Comparison of ENCODE assay signal across 14 mouse cellular contexts in the genomic region with DNA sequence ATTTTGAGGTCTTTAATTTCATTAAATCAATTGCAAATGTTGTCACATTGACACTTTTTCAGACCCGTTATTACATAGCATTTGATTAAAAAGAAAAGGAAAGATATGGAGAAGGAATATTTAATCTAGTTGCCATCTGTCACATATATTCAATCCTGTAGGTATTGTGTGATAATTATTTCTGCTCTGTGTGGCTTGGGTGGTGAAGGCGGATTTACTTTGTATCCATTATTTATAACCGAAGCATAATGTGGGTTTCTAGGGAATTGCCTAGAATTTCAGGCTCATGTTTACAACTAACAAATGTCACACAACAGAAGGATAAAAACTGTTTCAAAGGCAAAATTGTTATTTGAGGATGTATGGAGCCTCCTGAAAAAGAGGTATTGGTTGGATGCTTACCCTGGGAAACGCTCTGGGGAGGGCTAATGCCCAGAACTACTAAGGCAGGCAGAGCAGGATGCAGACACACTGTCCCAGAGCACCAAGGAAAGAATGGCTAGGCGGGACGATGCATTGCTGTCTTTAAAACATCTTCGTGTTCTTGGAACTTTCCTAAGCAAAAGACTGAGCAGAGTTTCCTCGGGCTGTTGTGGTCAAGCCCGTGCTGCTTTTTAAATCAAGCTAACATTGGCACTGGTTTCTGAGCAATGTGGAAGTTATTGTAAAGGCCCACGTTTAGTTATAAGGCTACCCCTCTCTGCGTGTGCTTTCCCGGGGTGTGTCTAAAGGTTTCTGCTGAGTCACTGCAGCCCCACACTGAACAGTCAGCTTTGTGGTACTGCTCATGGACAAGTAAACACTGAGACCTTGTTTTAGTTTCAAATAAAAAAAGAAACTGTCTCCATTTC.
A peak's percentile ranks its signal among the peaks of the same experiment; 100 is the strongest.
DNase-seq lines count a peak whose midpoint lies in the region; ATAC-seq and TF ChIP-seq lines count a peak whose summit lies in the region.
"Had no signal": no experiment of that assay in that cellular context is flagged by ENCODE, and none has a peak within 500 bp of the region (broad histone marks: within the 10 kb centered on the region; RNA-seq: fewer than 3 reads in every experiment).

No protein-coding gene starts in this region.

- DNase-seq in adrenal gland, adult 2 months: peak; percentile 53
- DNase-seq in adrenal gland, adult 18-20 months (ENCODE audit: low spot score in 2 of 2): no peak
- peak; percentile 79 for DNase-seq in midbrain, embryonic 11.5 days (ENCODE audit: low spot score, missing footprints)
- no peak for DNase-seq in midbrain, postnatal 0 days (ENCODE audit: low spot score)
- DNase-seq in c-Kit-positive CD71-positive TER-119-positive erythroid progenitor cells, embryonic 14.5 days (ENCODE audit: low spot score): peak; percentile 23
- DNase-seq in urinary bladder, postnatal 25 days (ENCODE audit: low spot score): no peak
- no peak for DNase-seq in layer of hippocampus, adult 9-10 months (ENCODE audit: low spot score)
- DNase-seq: B cell, adult 2 months had no signal

- TF ChIP-seq POLR2A in myocyte (IDR thresholded peaks at IDR 0.05; ENCODE audit: insufficient read length, low read depth): no peak

- ATAC-seq in midbrain, embryonic 11.5 days (ENCODE audit: low FRiP score): no peak
- no peak for ATAC-seq in midbrain, postnatal 0 days (ENCODE audit: low FRiP score)
- ATAC-seq: hindbrain, embryonic 16.5 days had no signal

- H3K36me3 ChIP-seq in midbrain, embryonic 11.5 days (ENCODE audit: control insufficient read depth, insufficient read depth, low read length): no peaks in the 10 kb centered on the region
- H3K36me3 ChIP-seq in midbrain, postnatal 0 days (ENCODE audit: insufficient read depth, low read length): no peaks in the 10 kb centered on the region
- H3K36me3 ChIP-seq in myocyte (ENCODE audit: control insufficient read depth, insufficient read depth): no peaks in the 10 kb centered on the region
- H3K36me3 ChIP-seq: forebrain, embryonic 12.5 days had no signal

- peaks cover 3% of the 10 kb centered on the region; the same call in 1 of the 2 replicates for H3K4me1 ChIP-seq in midbrain, embryonic 11.5 days (ENCODE audit: control insufficient read depth, insufficient read depth, low read length)
- peaks cover 6% of the 10 kb centered on the region; the same call in 1 of the 2 replicates for H3K4me1 ChIP-seq in midbrain, postnatal 0 days (ENCODE audit: insufficient read depth, low read length)

- no peak overlapping the region for H3K27ac ChIP-seq in midbrain, embryonic 11.5 days (ENCODE audit: low read depth, low read length)
- H3K27ac ChIP-seq in midbrain, postnatal 0 days (ENCODE audit: low read depth, low read length): no peak overlapping the region
- H3K27ac ChIP-seq: forebrain, embryonic 12.5 days; layer of hippocampus, adult 2 months had no signal

- H3K9me3 ChIP-seq in midbrain, embryonic 11.5 days (ENCODE audit: control insufficient read depth, low read length): no peaks in the 10 kb centered on the region
- no peaks in the 10 kb centered on the region for H3K9me3 ChIP-seq in midbrain, postnatal 0 days (ENCODE audit: low read length)
- H3K9me3 ChIP-seq: forebrain, embryonic 12.5 days; megakaryocyte, embryonic 14.5 days had no signal

- no peak overlapping the region for H3K9ac ChIP-seq in midbrain, embryonic 11.5 days (ENCODE audit: low read length)
- no peak overlapping the region for H3K9ac ChIP-seq in midbrain, postnatal 0 days (replicated peaks; ENCODE audit: low read length, poor library complexity, severe bottlenecking)
- H3K9ac ChIP-seq: forebrain, embryonic 12.5 days had no signal

- TF ChIP-seq CTCF in midbrain, postnatal 0 days (IDR thresholded peaks at IDR 0.05): no peak

- no peaks in the 10 kb centered on the region for H3K79me2 ChIP-seq in myocyte (ENCODE audit: control insufficient read depth, insufficient read depth)

- H3K4me2 ChIP-seq in midbrain, embryonic 11.5 days: no peak overlapping the region
- no peak overlapping the region for H3K4me2 ChIP-seq in midbrain, postnatal 0 days (ENCODE audit: low read depth, low read length, poor library complexity, severe bottlenecking)
- H3K4me2 ChIP-seq in myocyte (ENCODE audit: low read depth): peak overlapping the region; percentile 74
- H3K4me2 ChIP-seq: forebrain, embryonic 12.5 days; heart, embryonic 11.5 days had no signal

- WGBS in midbrain, embryonic 11.5 days: 72% methylated on average over 12 of the region's 12 CpGs
- 41% methylated on average over 12 of the region's 12 CpGs for WGBS in midbrain, postnatal 0 days

- no peak overlapping the region for H3K4me3 ChIP-seq in midbrain, embryonic 11.5 days (ENCODE audit: low read depth, low read length)
- no peak overlapping the region for H3K4me3 ChIP-seq in midbrain, postnatal 0 days (ENCODE audit: low read depth, low read length)
- no peak overlapping the region for H3K4me3 ChIP-seq in myocyte
- H3K4me3 ChIP-seq: forebrain, embryonic 12.5 days; layer of hippocampus, adult 2 months; megakaryocyte, embryonic 14.5 days had no signal

- no peak overlapping the region for H3ac ChIP-seq in myocyte (ENCODE audit: control insufficient read depth, insufficient read length)

- H3K27me3 ChIP-seq in midbrain, embryonic 11.5 days (ENCODE audit: control insufficient read depth, insufficient read depth, low read length): no peaks in the 10 kb centered on the region
- no peaks in the 10 kb centered on the region for H3K27me3 ChIP-seq in midbrain, postnatal 0 days (ENCODE audit: insufficient read depth, low read length)
- no peaks in the 10 kb centered on the region for H3K27me3 ChIP-seq in myocyte (ENCODE audit: control insufficient read depth, insufficient read depth, insufficient read length)
- H3K27me3 ChIP-seq: forebrain, embryonic 12.5 days; megakaryocyte, embryonic 14.5 days had no signal

TF ChIP-seq in myocyte, 11 proteins besides CTCF, POLR2A, EP300 and RAD21:
- TF ChIP-seq TCF3 (IDR thresholded peaks at IDR 0.05; ENCODE audit: insufficient read length, low read depth) (no peak), CEBPB (IDR thresholded peaks at IDR 0.05; ENCODE audit: insufficient read depth, poor library complexity, severe bottlenecking) (no peak), USF1 (IDR thresholded peaks at IDR 0.05; ENCODE audit: low read depth) (no peak), TCF12 (IDR thresholded peaks at IDR 0.05; ENCODE audit: insufficient read depth, poor library complexity, severe bottlenecking) (no peak), POLR2AphosphoS2 (IDR thresholded peaks at IDR 0.05; ENCODE audit: insufficient read length, low read depth) (no peak), REST (IDR thresholded peaks at IDR 0.05; ENCODE audit: insufficient read depth, insufficient read length) (no peak), MYOD1 (IDR thresholded peaks at IDR 0.05; ENCODE audit: control insufficient read depth in 1 of 3, insufficient read length in 2 of 3, low read depth in 2 of 3) (no peak), MAX (IDR thresholded peaks at IDR 0.05; ENCODE audit: low read depth) (no peak), MYOG (IDR thresholded peaks at IDR 0.05; ENCODE audit: control insufficient read depth in 1 of 3, insufficient read depth in 1 of 3, insufficient read length in 2 of 3, low read depth in 2 of 3) (no peak), E2F4 (IDR thresholded peaks at IDR 0.05; ENCODE audit: insufficient read depth) (no peak)

Comparison
In these comparisons a context has a peak if more than half of its experiments do, and no peak if none do; other contexts are left out.
1. DNase-seq: peak in adrenal gland, adult 2 months (single experiment), midbrain, embryonic 11.5 days (single experiment) and c-Kit-positive CD71-positive TER-119-positive erythroid progenitor cells, embryonic 14.5 days (single experiment); none in adrenal gland, adult 18-20 months (0 of 2), midbrain, postnatal 0 days (single experiment), urinary bladder, postnatal 25 days (single experiment) and layer of hippocampus, adult 9-10 months (single experiment).